18 mouse cellular contexts compared by ENCODE assay signal in the genomic region with DNA sequence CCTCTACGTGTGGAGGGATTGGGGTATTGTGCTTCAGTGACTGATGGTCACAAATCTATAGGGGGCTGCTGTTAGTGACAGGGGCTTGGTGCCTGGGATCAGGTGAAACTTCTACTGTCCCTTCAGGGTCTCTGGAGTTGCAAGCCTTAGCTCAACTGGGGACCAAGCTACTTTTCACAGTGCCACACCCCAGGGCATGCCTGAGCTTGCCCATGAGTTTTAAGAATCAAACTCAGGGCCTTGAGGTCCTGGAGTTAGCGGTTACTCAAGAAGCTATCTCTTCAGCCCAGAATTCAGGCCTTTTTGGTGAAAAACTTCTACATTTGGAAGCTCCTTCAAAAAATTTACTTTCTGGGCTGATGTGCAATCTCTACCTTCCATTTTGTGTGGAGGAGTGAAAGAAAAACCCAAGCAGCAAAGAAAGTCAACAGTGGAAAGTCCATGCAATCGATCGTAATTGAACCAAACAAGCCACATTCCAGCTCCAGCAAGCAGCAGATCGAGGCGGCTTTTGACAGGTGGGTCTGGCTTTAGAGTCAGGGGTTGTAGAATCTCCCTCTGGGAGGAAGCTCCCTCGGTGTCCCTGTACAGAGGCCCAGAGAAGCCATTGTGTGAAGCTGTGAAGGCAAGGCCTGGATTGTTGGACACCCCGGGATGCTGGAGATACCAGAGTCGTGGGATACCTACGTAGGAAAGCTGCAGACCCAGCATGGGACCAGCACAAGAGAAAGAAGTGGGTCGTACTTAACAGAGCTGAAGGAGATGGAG. TPM values are rescaled to one million over a fixed set of nuclear protein-coding genes. Genes with fewer than 3 reads are reported as not detected.
DNase-seq lines count a peak whose midpoint lies in the region; ATAC-seq and TF ChIP-seq lines count a peak whose summit lies in the region.
"Had no signal": no experiment of that assay in that cellular context is flagged by ENCODE, and none has a peak within 500 bp of the region (broad histone marks: within the 10 kb centered on the region; RNA-seq: fewer than 3 reads in every experiment).

No protein-coding gene starts in this region.

- H3K27ac ChIP-seq in left cerebral cortex, adult 2 months, result peak overlapping the region; percentile 50
- no peak overlapping the region; the same call in 1 of the 2 replicates for H3K27ac ChIP-seq in liver, embryonic 14.5 days
- H3K27ac ChIP-seq: forebrain, embryonic 12.5 days; hindbrain, embryonic 13.5 days; limb, embryonic 15.5 days had no signal

- no peak overlapping the region for H3K9ac ChIP-seq in liver, embryonic 14.5 days (replicated peaks)
- H3K9ac ChIP-seq: forebrain, embryonic 12.5 days; hindbrain, embryonic 13.5 days; limb, embryonic 15.5 days had no signal

- no peak overlapping the region for H3K4me3 ChIP-seq in left cerebral cortex, adult 2 months
- no peak overlapping the region for H3K4me3 ChIP-seq in liver, embryonic 14.5 days (ENCODE audit: insufficient read depth in 1 of 2, low read depth in 2 of 2, low read length in 2 of 2)
- H3K4me3 ChIP-seq: forebrain, embryonic 12.5 days; hindbrain, embryonic 13.5 days; limb, embryonic 15.5 days had no signal

- peaks cover 5% of the 10 kb centered on the region for H3K36me3 ChIP-seq in liver, embryonic 14.5 days (replicated peaks; ENCODE audit: control insufficient read depth, insufficient read depth, low read depth)
- H3K36me3 ChIP-seq: hindbrain, embryonic 13.5 days; limb, embryonic 15.5 days had no signal

- no peak for ATAC-seq in liver, embryonic 14.5 days (ENCODE audit: insufficient read depth)
- ATAC-seq: midbrain, embryonic 16.5 days had no signal

- intact Hi-C loops in left cerebral cortex, adult 2 months (cut with DNase I), result loop anchor here (5.0 kb wide), 1 partner anchor 383 kb away; no protein-coding TSS in a partner anchor
- intact Hi-C loops in left cerebral cortex, postnatal 10 days (cut with DNase I), result no loop called here

- no peak for TF ChIP-seq EP300 in liver, embryonic 14.5 days (IDR thresholded peaks at IDR 0.05; ENCODE audit: low read depth)

- no peaks in the 10 kb centered on the region for H3K27me3 ChIP-seq in liver, embryonic 14.5 days (ENCODE audit: control insufficient read depth, insufficient read depth, low read length)
- H3K27me3 ChIP-seq: forebrain, embryonic 12.5 days; limb, embryonic 15.5 days had no signal

- WGBS in liver, embryonic 14.5 days (ENCODE audit: insufficient replicate concordance), result 65% methylated on average over 11 of the region's 11 CpGs

- TF ChIP-seq CTCF in left cerebral cortex, adult 2 months (IDR thresholded peaks at IDR 0.05), result no peak
- TF ChIP-seq CTCF in liver, embryonic 14.5 days (IDR thresholded peaks at IDR 0.05; ENCODE audit: low read depth), result no peak

- H3K4me1 ChIP-seq in liver, embryonic 14.5 days (replicated peaks; ENCODE audit: control insufficient read depth in 2 of 2, insufficient read depth in 2 of 2, low read length in 1 of 2), result peaks cover 11 to 13% of the 10 kb centered on the region in 2 experiments; a peak in 3 of 4 replicates

- DNase-seq in left cerebral cortex, adult 2 months (ENCODE audit: extremely low spot score in 1 of 2, low spot score in 2 of 2), result no peak
- no peak for DNase-seq in left cerebral cortex, postnatal 10 days (ENCODE audit: extremely low spot score in 1 of 2, low spot score in 2 of 2)
- peak; percentile 85 for DNase-seq in R1 (ENCODE audit: low read depth, low spot score)
- no peak for DNase-seq in liver, embryonic 14.5 days (ENCODE audit: low read depth in 3 of 3, low spot score in 3 of 3)
- DNase-seq in yolk sac, embryonic 10.5 days (ENCODE audit: low spot score), result peak; percentile 47
- no peak for DNase-seq in testis, postnatal 14 days (ENCODE audit: low spot score)
- no peak for DNase-seq in left cerebral cortex, adult 8-10 months (ENCODE audit: low spot score in 2 of 2)
- DNase-seq: adrenal gland, postnatal 36 days; cerebellum, adult 9-10 months; gastrocnemius, postnatal 36 days; kidney, adult 18-20 months; kidney, postnatal 25 days; thymus, postnatal 25 days had no signal

- no peaks in the 10 kb centered on the region for H3K9me3 ChIP-seq in liver, embryonic 14.5 days (ENCODE audit: control insufficient read depth, low read length)
- H3K9me3 ChIP-seq: forebrain, embryonic 12.5 days; hindbrain, embryonic 13.5 days; limb, embryonic 15.5 days had no signal

- peak overlapping the region; percentile 23 for H3K4me2 ChIP-seq in liver, embryonic 14.5 days (ENCODE audit: low read depth)
- H3K4me2 ChIP-seq: forebrain, embryonic 12.5 days; hindbrain, embryonic 13.5 days; limb, embryonic 15.5 days had no signal

RNA-seq across cellular contexts. Expression of a gene that starts 3.3 kb away (rescaled TPM):
- 10 to 100 TPM; 30.9 to 33.7 TPM for total RNA-seq in left cerebral cortex, adult 2 months (2021)
- total RNA-seq in left cerebral cortex, postnatal 10 days (2021), result 10 to 100 TPM; 26.0 to 26.8 TPM
- polyA plus RNA-seq in liver, embryonic 14.5 days (2012; rRNA removed), result 1.4 and 1.6 TPM in 2 replicates
- 1.6 and 1.7 TPM in 2 replicates for polyA plus RNA-seq in liver, embryonic 14.5 days (2014; fragmentation: Nextera tagmentation; extraction: Ambion mirVana)
- total RNA-seq in left cerebral cortex, adult 8-10 months (2022), result 10 to 100 TPM; 22.9 to 26.3 (median 25.1) TPM

RNA-seq across cellular contexts. Expression of a gene that starts 3.7 kb away (rescaled TPM):
- total RNA-seq in left cerebral cortex, adult 2 months (2021), result 1 to 10 TPM; 6.3 to 7.1 TPM
- 1 to 10 TPM; 5.6 to 6.0 TPM for total RNA-seq in left cerebral cortex, postnatal 10 days (2021)
- 0.27 and 1.4 TPM in 2 replicates for polyA plus RNA-seq in liver, embryonic 14.5 days (2012; rRNA removed)
- not detected in 2 replicates for polyA plus RNA-seq in liver, embryonic 14.5 days (2014; fragmentation: Nextera tagmentation; extraction: Ambion mirVana)
- total RNA-seq in left cerebral cortex, adult 8-10 months (2022), result 1 to 10 TPM; 7.0 to 9.4 (median 7.3) TPM
- polyA plus RNA-seq: forebrain, embryonic 12.5 days; heart, embryonic 16.5 days; hindbrain, embryonic 13.5 days; limb, embryonic 15.5 days; midbrain, embryonic 16.5 days had no signal

RNA-seq across cellular contexts. Expression of a gene that starts 25.5 kb away (rescaled TPM):
- total RNA-seq in left cerebral cortex, adult 2 months (2021), result under 1 TPM in 1 of 2 experiments, not detected in 1; 0.65 TPM
- total RNA-seq in left cerebral cortex, postnatal 10 days (2021), result under 1 TPM; 0.63 to 0.75 TPM
- 0.69 and 1.1 TPM in 2 replicates for polyA plus RNA-seq in liver, embryonic 14.5 days (2012; rRNA removed)
- polyA plus RNA-seq in liver, embryonic 14.5 days (2014; fragmentation: Nextera tagmentation; extraction: Ambion mirVana), result 0.33 and 0.55 TPM in 2 replicates
- total RNA-seq in left cerebral cortex, adult 8-10 months (2022), result under 1 TPM in 2 of 4 experiments, not detected in 2; 0.15 to 0.37 TPM
- total RNA-seq: gastrocnemius, postnatal 36 days had no signal

RNA-seq across cellular contexts. Expression of a gene that starts 54.3 kb away (rescaled TPM):
- total RNA-seq in left cerebral cortex, adult 2 months (2021), result 10 to 100 TPM; 58.3 to 70.2 TPM
- 10 to 100 TPM; 81.4 to 91.9 TPM for total RNA-seq in left cerebral cortex, postnatal 10 days (2021)
- polyA plus RNA-seq in liver, embryonic 14.5 days (2012; rRNA removed), result 175 and 241 TPM in 2 replicates
- 488 and 500 TPM in 2 replicates for polyA plus RNA-seq in liver, embryonic 14.5 days (2014; fragmentation: Nextera tagmentation; extraction: Ambion mirVana)
- total RNA-seq in left cerebral cortex, adult 8-10 months (2022), result 10 to 100 TPM; 55.0 to 65.3 (median 63.9) TPM

Comparison
In these comparisons a context has a peak if more than half of its experiments do, and no peak if none do; other contexts are left out.
1. DNase-seq: peak in R1 (single experiment) and yolk sac, embryonic 10.5 days (single experiment); none in left cerebral cortex, adult 2 months (0 of 2), left cerebral cortex, postnatal 10 days (0 of 2), liver, embryonic 14.5 days (0 of 3), testis, postnatal 14 days (single experiment) and left cerebral cortex, adult 8-10 months (0 of 2).